In genomic region chr10:70085256-70085961, GRCm38 (mm10) we compare ENCODE assay signal across 27 mouse cellular contexts. TPM values are rescaled to one million over a fixed set of nuclear protein-coding genes. Genes with fewer than 3 reads are reported as not detected.
A peak's percentile ranks its signal among the peaks of the same experiment; 100 is the strongest.
DNase-seq lines count a peak whose midpoint lies in the region; ATAC-seq and TF ChIP-seq lines count a peak whose summit lies in the region.
"Had no signal": no experiment of that assay in that cellular context is flagged by ENCODE, and none has a peak within 500 bp of the region (broad histone marks: within the 10 kb centered on the region; RNA-seq: fewer than 3 reads in every experiment).

No protein-coding gene starts in this region.

- no peak for TF ChIP-seq CTCF in gastrocnemius, adult 2 months (IDR thresholded peaks at IDR 0.05)
- no peak for TF ChIP-seq CTCF in lung, embryonic 14.5 days (IDR thresholded peaks at IDR 0.05; ENCODE audit: low read depth)
- no peak for TF ChIP-seq CTCF in left cerebral cortex, adult 2 months (IDR thresholded peaks at IDR 0.05)

- no peak overlapping the region for H3K9ac ChIP-seq in lung, embryonic 14.5 days
- H3K9ac ChIP-seq: embryonic facial prominence, embryonic 12.5 days; forebrain, embryonic 13.5 days; heart, embryonic 15.5 days; hindbrain, embryonic 13.5 days; liver, embryonic 13.5 days; midbrain, embryonic 15.5 days; neural tube, embryonic 13.5 days had no signal

- H3K4me1 ChIP-seq in lung, embryonic 14.5 days (ENCODE audit: insufficient read depth) = peaks cover 11% of the 10 kb centered on the region; the same call in 1 of the 2 replicates
- H3K4me1 ChIP-seq: forebrain, embryonic 13.5 days; liver, embryonic 13.5 days; midbrain, embryonic 15.5 days had no signal

- H3K4me3 ChIP-seq in gastrocnemius, adult 2 months = no peak overlapping the region
- H3K4me3 ChIP-seq in lung, embryonic 14.5 days (ENCODE audit: low read depth, low read length) = no peak overlapping the region
- H3K4me3 ChIP-seq in left cerebral cortex, adult 2 months = no peak overlapping the region
- H3K4me3 ChIP-seq: embryonic facial prominence, embryonic 12.5 days; forebrain, embryonic 13.5 days; heart, embryonic 15.5 days; hindbrain, embryonic 13.5 days; liver, embryonic 13.5 days; midbrain, embryonic 15.5 days; neural tube, embryonic 13.5 days had no signal

- peak overlapping the region; percentile 75 for H3K27ac ChIP-seq in gastrocnemius, adult 2 months
- H3K27ac ChIP-seq in lung, embryonic 14.5 days (ENCODE audit: low read depth) = no peak overlapping the region
- H3K27ac ChIP-seq in left cerebral cortex, adult 2 months = no peak overlapping the region
- H3K27ac ChIP-seq: embryonic facial prominence, embryonic 12.5 days; forebrain, embryonic 13.5 days; heart, embryonic 15.5 days; hindbrain, embryonic 13.5 days; liver, embryonic 13.5 days; midbrain, embryonic 15.5 days; neural tube, embryonic 13.5 days; stomach, postnatal 0 days had no signal

- peaks cover 6% of the 10 kb centered on the region; the same call in 1 of the 2 replicates for H3K9me3 ChIP-seq in lung, embryonic 14.5 days (ENCODE audit: low read depth, low read length)
- H3K9me3 ChIP-seq: G1E; heart, embryonic 15.5 days; midbrain, embryonic 15.5 days; neural tube, embryonic 13.5 days had no signal

- intact Hi-C loops in gastrocnemius, adult 2 months (cut with DNase I) = no loop called here
- intact Hi-C loops in left cerebral cortex, adult 2 months (cut with DNase I) = no loop called here

- WGBS in lung, embryonic 14.5 days = 20% methylated on average over 12 of the region's 12 CpGs

- H3K27me3 ChIP-seq in lung, embryonic 14.5 days (ENCODE audit: insufficient read depth, low read length) = no peaks in the 10 kb centered on the region
- H3K27me3 ChIP-seq: CH12.LX; embryonic facial prominence, embryonic 12.5 days; forebrain, embryonic 13.5 days; heart, embryonic 15.5 days; hindbrain, embryonic 13.5 days; liver, embryonic 13.5 days; midbrain, embryonic 15.5 days; neural tube, embryonic 13.5 days; Patski had no signal

- no peak overlapping the region for H3K4me2 ChIP-seq in lung, embryonic 14.5 days
- H3K4me2 ChIP-seq: embryonic facial prominence, embryonic 12.5 days; forebrain, embryonic 13.5 days; heart, embryonic 15.5 days; hindbrain, embryonic 13.5 days; liver, embryonic 13.5 days; midbrain, embryonic 15.5 days; neural tube, embryonic 13.5 days had no signal

- no peaks in the 10 kb centered on the region for H3K36me3 ChIP-seq in lung, embryonic 14.5 days (ENCODE audit: insufficient read depth)
- H3K36me3 ChIP-seq: embryonic facial prominence, embryonic 12.5 days; G1E; heart, embryonic 15.5 days; hindbrain, embryonic 13.5 days; liver, embryonic 13.5 days; midbrain, embryonic 15.5 days; neural tube, embryonic 13.5 days had no signal

- peak; percentile 54 for DNase-seq in gastrocnemius, adult 2 months
- no peak for DNase-seq in gastrocnemius, postnatal 4 days (ENCODE audit: low spot score in 2 of 2)
- peak; percentile 55 for DNase-seq in lung, embryonic 14.5 days
- no peak for DNase-seq in lung, postnatal 14 days
- peak; percentile 19 for DNase-seq in adrenal gland, postnatal 10 days
- peak; percentile 52 for DNase-seq in gastrocnemius, postnatal 25 days
- DNase-seq in left cerebral cortex, adult 2 months (ENCODE audit: extremely low spot score in 1 of 2, low spot score in 2 of 2) = no peak
- DNase-seq: B cell, adult 2 months; cerebellum, adult 18-20 months; cerebellum, postnatal 14 days; heart, postnatal 36 days; kidney, adult 18-20 months; layer of hippocampus, adult 9-11 months; liver, embryonic 13.5 days; right cerebral cortex, adult 18-20 months; thymus, adult 2 months; thymus, postnatal 4 days had no signal

- ATAC-seq in lung, embryonic 14.5 days (ENCODE audit: insufficient read depth) = no peak
- ATAC-seq: forebrain, embryonic 13.5 days; midbrain, embryonic 15.5 days; Patski had no signal

RNA-seq across cellular contexts. Expression of gene Ccdc6, which starts 11.5 kb away (rescaled TPM):
- total RNA-seq in gastrocnemius, adult 2 months (2021) = 100 to 1,000 TPM in 1 of 2 experiments, 10 to 100 TPM in 1; 94.2 to 115 TPM
- 10 to 100 TPM; 65.3 to 73.4 TPM for total RNA-seq in gastrocnemius, postnatal 4 days (2021)
- polyA plus RNA-seq in lung, embryonic 14.5 days (2014; fragmentation: Nextera tagmentation; extraction: Ambion mirVana) = 21.9 TPM in 2 replicates
- total RNA-seq in adrenal gland, postnatal 10 days (2021) = 10 to 100 TPM; 46.9 to 56.7 TPM
- 100 to 1,000 TPM in 1 of 2 experiments, 10 to 100 TPM in 1; 98.9 to 100 TPM for total RNA-seq in gastrocnemius, postnatal 25 days (2021)
- total RNA-seq in left cerebral cortex, adult 2 months (2021) = 10 to 100 TPM; 51.1 to 64.8 TPM

Comparison
In these comparisons a context has a peak if more than half of its experiments do, and no peak if none do; other contexts are left out.
1. DNase-seq: peak in gastrocnemius, adult 2 months (single experiment), lung, embryonic 14.5 days (single experiment), adrenal gland, postnatal 10 days (single experiment) and gastrocnemius, postnatal 25 days (single experiment); none in gastrocnemius, postnatal 4 days (0 of 2), lung, postnatal 14 days (single experiment) and left cerebral cortex, adult 2 months (0 of 2).